1 mouse cellular context compared by ENCODE assay signal in the genomic region with DNA sequence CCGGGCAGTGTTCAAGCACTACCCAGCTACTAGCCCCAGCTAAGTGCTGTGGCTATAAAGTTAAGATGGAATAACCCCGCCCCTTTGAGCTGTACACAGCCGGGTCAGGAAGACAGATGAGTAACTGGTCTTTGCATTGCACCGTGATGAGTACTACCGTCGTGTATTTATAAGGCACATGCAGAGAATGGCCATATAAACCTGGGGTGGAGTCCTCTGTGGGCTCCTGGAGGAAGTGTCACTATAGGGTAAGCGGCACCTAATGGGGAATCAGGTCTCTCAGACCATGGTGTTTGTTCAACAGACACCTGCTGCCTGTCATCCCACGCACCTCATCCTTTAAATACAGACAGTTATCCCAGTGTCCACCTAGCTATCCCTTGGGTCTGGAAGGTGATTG.
TF ChIP-seq lines count a peak whose summit lies in the region.

No protein-coding gene starts in this region.

TF ChIP-seq in MEL, 35 proteins besides CTCF, POLR2A, EP300 and RAD21 (continued from another document):
- TF ChIP-seq MYC (IDR thresholded peaks at IDR 0.05; ENCODE audit: low read depth, low read length) (no peak), SIN3A (IDR thresholded peaks at IDR 0.05; ENCODE audit: low read length) (no peak), ZNF384 (IDR thresholded peaks at IDR 0.05; ENCODE audit: low read depth, low read length) (no peak), ZMIZ1 (IDR thresholded peaks at IDR 0.05; ENCODE audit: low read depth, low read length) (no peak), TCF12 (IDR thresholded peaks at IDR 0.05; ENCODE audit: low read depth, low read length) (0 out of 2 replicates have a peak, but pooled peaks have one; percentile 19), SMC3 (IDR thresholded peaks at IDR 0.05; ENCODE audit: low read depth, low read length) (no peak), CHD1 (IDR thresholded peaks at IDR 0.05; ENCODE audit: low read depth, low read length) (no peak), POLR2AphosphoS5 (IDR thresholded peaks at IDR 0.05; ENCODE audit: borderline replicate concordance, low read depth, low read length) (no peak), RCOR1 (IDR thresholded peaks at IDR 0.05; ENCODE audit: low read depth, low read length) (0 out of 2 replicates have a peak, but pooled peaks have one; percentile 15), TAL1 (IDR thresholded peaks at IDR 0.05; ENCODE audit: low read length) (no peak), USF2 (IDR thresholded peaks at IDR 0.05; ENCODE audit: borderline replicate concordance in 1 of 2, insufficient read depth in 1 of 2, low read depth in 1 of 2, low read length in 2 of 2) (no peak), HCFC1 (IDR thresholded peaks at IDR 0.05; ENCODE audit: low read depth, low read length) (0 out of 2 replicates have a peak, but pooled peaks have one; percentile 29)
